Mouse (Mus musculus): Measurements from ENCODE around the gene Lhx1.

DNA sequence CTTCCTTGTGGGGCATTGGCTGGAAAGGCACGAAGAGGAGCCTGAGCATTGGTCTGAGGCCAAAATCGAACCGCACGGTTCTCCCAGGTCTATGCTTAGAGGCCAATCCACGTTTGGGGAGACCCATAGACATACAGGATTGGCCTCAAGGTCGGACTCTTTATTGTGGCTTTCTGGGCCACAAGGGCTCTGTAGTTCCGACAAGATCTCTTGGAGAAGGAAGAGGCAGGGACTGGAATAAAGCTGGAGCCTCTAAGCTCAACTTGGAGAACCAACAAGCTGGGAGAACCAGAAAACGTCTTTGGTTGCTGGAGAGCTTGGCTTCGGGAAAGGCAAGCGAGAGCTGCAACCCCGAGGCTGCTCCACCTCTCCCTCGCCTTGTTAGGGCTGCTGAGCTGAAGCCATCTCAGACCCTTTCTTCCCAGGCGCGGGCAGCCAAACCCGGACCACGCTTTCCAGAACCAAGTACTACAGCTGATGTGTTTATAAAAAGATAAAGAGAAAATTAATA lies 2.0 kb downstream of the Lhx1 start:
- TF ChIP-seq POLR2A (IDR thresholded peaks at IDR 0.05; ENCODE audit: low read depth, low read length) (no peak), SMC3 (IDR thresholded peaks at IDR 0.05; ENCODE audit: low read depth, low read length) (no peak), CTCF (conservative IDR thresholded peaks at IDR 0.05 in 1 of 2, IDR thresholded peaks at IDR 0.05 in 1 of 2; ENCODE audit: low read depth in 2 of 2, low read length in 2 of 2) (no peak), MEF2A (IDR thresholded peaks at IDR 0.05; ENCODE audit: borderline replicate concordance, low read depth, low read length) (no peak), KAT2A (IDR thresholded peaks at IDR 0.05; ENCODE audit: insufficient replicate concordance, low read length) (no peak), NELFE (IDR thresholded peaks at IDR 0.05; ENCODE audit: low read depth, low read length) (no peak)

All from CH12.LX (cell line).